Mouse (Mus musculus): ENCODE data around the gene 9030612E09Rik.

DNA sequence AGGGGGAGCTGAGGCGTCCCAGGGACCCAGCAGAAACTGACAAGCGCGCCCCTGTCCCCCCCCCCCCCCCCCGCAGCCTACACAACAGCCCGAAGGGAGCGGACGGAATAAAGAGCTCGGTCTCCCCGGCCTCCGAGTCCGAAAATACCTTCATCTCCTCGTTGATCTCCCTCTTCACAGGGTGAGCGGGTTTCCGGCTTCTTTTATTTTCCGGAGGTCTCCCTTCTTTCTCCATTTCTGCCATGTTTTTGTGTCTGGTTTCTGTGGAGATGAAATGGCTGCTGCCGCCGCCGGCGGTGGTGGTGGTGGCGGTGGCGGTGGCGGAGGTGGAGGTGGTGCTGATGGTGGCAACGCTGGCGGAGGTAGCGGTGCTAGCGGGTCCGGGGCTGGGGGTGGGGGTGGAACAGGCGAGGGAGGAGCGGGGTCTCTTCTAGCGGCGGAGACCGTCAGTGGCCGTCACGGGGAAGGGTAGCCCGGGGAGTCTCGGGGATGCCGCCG is 627 bp upstream of the 9030612E09Rik start:
- TF ChIP-seq POLR2A (IDR thresholded peaks at IDR 0.05; ENCODE audit: insufficient read length, low read depth): no peak
- no peak for TF ChIP-seq TCF3 (IDR thresholded peaks at IDR 0.05; ENCODE audit: insufficient read length, low read depth)
- TF ChIP-seq MAX (IDR thresholded peaks at IDR 0.05; ENCODE audit: low read depth): no peak
- no peak for TF ChIP-seq E2F4 (IDR thresholded peaks at IDR 0.05; ENCODE audit: insufficient read depth)
- no peak for TF ChIP-seq USF1 (IDR thresholded peaks at IDR 0.05; ENCODE audit: low read depth)
- TF ChIP-seq POLR2AphosphoS2 (IDR thresholded peaks at IDR 0.05; ENCODE audit: insufficient read length, low read depth): no peak
- TF ChIP-seq MYOG (IDR thresholded peaks at IDR 0.05; ENCODE audit: control insufficient read depth in 1 of 3, insufficient read depth in 1 of 3, insufficient read length in 2 of 3, low read depth in 2 of 3): no peak

Measured in myocyte (in vitro differentiated cells).